Mouse (Mus musculus): Measurements from ENCODE around the gene Hs6st1. TPM values are rescaled to one million over a fixed set of nuclear protein-coding genes. Genes with fewer than 3 reads are reported as not detected.

The Hs6st1 gene
- polyA plus RNA-seq, 1 experiment from 2014 or later, result 18.9 TPM

- WGBS, result 78% methylated on average over 6 of the region's 6 CpGs
- DNase-seq (ENCODE audit: low spot score) (no peak), ATAC-seq (ENCODE audit: low FRiP score) (no peak)
- Histone ChIP-seq H3K4me3 (replicated peaks; ENCODE audit: low read length) (no peak overlapping the region), H3K9me3 (ENCODE audit: control insufficient read depth, low read length) (no peaks in the 10 kb centered on the region), H3K36me3 (replicated peaks; ENCODE audit: control insufficient read depth, insufficient read depth) (peaks cover 17% of the 10 kb centered on the region; the same call in 1 of the 2 replicates), H3K4me2 (replicated peaks) (no peak overlapping the region), H3K27me3 (ENCODE audit: control insufficient read depth, insufficient read depth, low read length) (no peaks in the 10 kb centered on the region), H3K9ac (no peak overlapping the region), H3K4me1 (replicated peaks; ENCODE audit: control insufficient read depth, insufficient read depth, low read length) (peaks cover 33% of the 10 kb centered on the region), H3K27ac (no peak overlapping the region)
Measured at GRCm38 (mm10) chr1:36090011-36090721, 22.0 kb downstream of the Hs6st1 start.

- Histone ChIP-seq H3K9me3 (ENCODE audit: control insufficient read depth, low read length) (no peaks in the 10 kb centered on the region), H3K4me2 (replicated peaks) (no peak overlapping the region), H3K9ac (no peak overlapping the region), H3K27me3 (ENCODE audit: control insufficient read depth, insufficient read depth, low read length) (no peaks in the 10 kb centered on the region), H3K4me1 (replicated peaks; ENCODE audit: control insufficient read depth, insufficient read depth, low read length) (peaks cover 33% of the 10 kb centered on the region), H3K4me3 (replicated peaks; ENCODE audit: low read length) (no peak overlapping the region), H3K36me3 (replicated peaks; ENCODE audit: control insufficient read depth, insufficient read depth) (peaks cover 22% of the 10 kb centered on the region), H3K27ac (no peak overlapping the region)
- WGBS, result 90% methylated on average over 4 of the region's 4 CpGs
- no peak; the same call in 1 of the 2 replicates for ATAC-seq (ENCODE audit: low FRiP score)
- no peak for DNase-seq (ENCODE audit: low spot score)
Measured at GRCm38 (mm10) chr1:36090722-36091110, 22.5 kb downstream of the Hs6st1 start.

GRCm38 (mm10) chr1:36091246-36091645, 23.0 kb downstream of the Hs6st1 start:
- DNase-seq (ENCODE audit: low spot score), result no peak
- Histone ChIP-seq H3K4me3 (replicated peaks; ENCODE audit: low read length) (no peak overlapping the region), H3K36me3 (replicated peaks; ENCODE audit: control insufficient read depth, insufficient read depth) (peaks cover 20% of the 10 kb centered on the region), H3K9me3 (ENCODE audit: control insufficient read depth, low read length) (no peaks in the 10 kb centered on the region), H3K27me3 (ENCODE audit: control insufficient read depth, insufficient read depth, low read length) (no peaks in the 10 kb centered on the region), H3K4me1 (replicated peaks; ENCODE audit: control insufficient read depth, insufficient read depth, low read length) (peaks cover 33% of the 10 kb centered on the region), H3K9ac (no peak overlapping the region), H3K4me2 (replicated peaks) (no peak overlapping the region), H3K27ac (no peak overlapping the region)
- no peak for ATAC-seq (ENCODE audit: low FRiP score)
- WGBS, result 68% methylated on average over 6 of the region's 6 CpGs

- H3K36me3 ChIP-seq (replicated peaks; ENCODE audit: control insufficient read depth, insufficient read depth), result peaks cover 26% of the 10 kb centered on the region
- ATAC-seq (ENCODE audit: low FRiP score), result no peak
- no peak overlapping the region for H3K4me2 ChIP-seq (replicated peaks)
- peaks cover 19% of the 10 kb centered on the region for H3K4me1 ChIP-seq (replicated peaks; ENCODE audit: control insufficient read depth, insufficient read depth, low read length)
- DNase-seq (ENCODE audit: low spot score), result no peak
- H3K27ac ChIP-seq, result no peak overlapping the region
- no peaks in the 10 kb centered on the region for H3K27me3 ChIP-seq (ENCODE audit: control insufficient read depth, insufficient read depth, low read length)
- no peak overlapping the region for H3K9ac ChIP-seq
- no peak overlapping the region for H3K4me3 ChIP-seq (replicated peaks; ENCODE audit: low read length)
- no peaks in the 10 kb centered on the region for H3K9me3 ChIP-seq (ENCODE audit: control insufficient read depth, low read length)
- 98% methylated on average over 8 of the region's 8 CpGs for WGBS
Measured at GRCm38 (mm10) chr1:36093741-36094140, 25.5 kb downstream of the Hs6st1 start.

- Histone ChIP-seq H3K9ac (no peak overlapping the region), H3K4me3 (replicated peaks; ENCODE audit: low read length) (no peak overlapping the region), H3K27me3 (ENCODE audit: control insufficient read depth, insufficient read depth, low read length) (no peaks in the 10 kb centered on the region), H3K4me2 (replicated peaks) (no peak overlapping the region), H3K27ac (no peak overlapping the region), H3K4me1 (replicated peaks; ENCODE audit: control insufficient read depth, insufficient read depth, low read length) (0 out of 2 replicates have a peak, but pooled peaks cover 1% of the 10 kb centered on the region), H3K9me3 (ENCODE audit: control insufficient read depth, low read length) (no peaks in the 10 kb centered on the region), H3K36me3 (replicated peaks; ENCODE audit: control insufficient read depth, insufficient read depth) (peaks cover 31% of the 10 kb centered on the region)
- no peak for ATAC-seq (ENCODE audit: low FRiP score)
- 87% methylated on average over 12 of the region's 12 CpGs for WGBS
- no peak for DNase-seq (ENCODE audit: low spot score)
Measured at GRCm38 (mm10) chr1:36095423-36096272, 27.4 kb downstream of the Hs6st1 start.

GRCm38 (mm10) chr1:36098432-36098831, 30.2 kb downstream of the Hs6st1 start:
- H3K9me3 ChIP-seq (ENCODE audit: control insufficient read depth, low read length), result no peaks in the 10 kb centered on the region
- no peak for DNase-seq (ENCODE audit: low spot score)
- H3K9ac ChIP-seq, result no peak overlapping the region
- no peak overlapping the region for H3K4me2 ChIP-seq (replicated peaks)
- H3K36me3 ChIP-seq (replicated peaks; ENCODE audit: control insufficient read depth, insufficient read depth), result peaks cover 45% of the 10 kb centered on the region
- no peak overlapping the region for H3K4me3 ChIP-seq (replicated peaks; ENCODE audit: low read length)
- no peak for ATAC-seq (ENCODE audit: low FRiP score)
- 92% methylated on average over 4 of the region's 4 CpGs for WGBS
- H3K27ac ChIP-seq, result no peak overlapping the region
- no peaks in the 10 kb centered on the region for H3K4me1 ChIP-seq (replicated peaks; ENCODE audit: control insufficient read depth, insufficient read depth, low read length)
- no peaks in the 10 kb centered on the region for H3K27me3 ChIP-seq (ENCODE audit: control insufficient read depth, insufficient read depth, low read length)

GRCm38 (mm10) chr1:36100371-36100770, 32.2 kb downstream of the Hs6st1 start:
- peaks cover 48% of the 10 kb centered on the region for H3K36me3 ChIP-seq (replicated peaks; ENCODE audit: control insufficient read depth, insufficient read depth)
- H3K27me3 ChIP-seq (ENCODE audit: control insufficient read depth, insufficient read depth, low read length), result no peaks in the 10 kb centered on the region
- H3K27ac ChIP-seq, result no peak overlapping the region
- DNase-seq (ENCODE audit: low spot score) (no peak), ATAC-seq (ENCODE audit: low FRiP score) (no peak)
- no peaks in the 10 kb centered on the region for H3K9me3 ChIP-seq (ENCODE audit: control insufficient read depth, low read length)
- no peaks in the 10 kb centered on the region for H3K4me1 ChIP-seq (replicated peaks; ENCODE audit: control insufficient read depth, insufficient read depth, low read length)
- H3K4me3 ChIP-seq (replicated peaks; ENCODE audit: low read length), result no peak overlapping the region
- WGBS, result 94% methylated on average over 3 of the region's 3 CpGs
- no peak overlapping the region for H3K9ac ChIP-seq
- H3K4me2 ChIP-seq (replicated peaks), result no peak overlapping the region

GRCm38 (mm10) chr1:36105917-36106706, 37.9 kb downstream of the Hs6st1 start:
- Histone ChIP-seq H3K27ac (no peak overlapping the region), H3K4me2 (replicated peaks) (no peak overlapping the region), H3K36me3 (replicated peaks; ENCODE audit: control insufficient read depth, insufficient read depth) (peaks cover 46% of the 10 kb centered on the region), H3K27me3 (ENCODE audit: control insufficient read depth, insufficient read depth, low read length) (no peaks in the 10 kb centered on the region), H3K4me3 (replicated peaks; ENCODE audit: low read length) (no peak overlapping the region), H3K9me3 (ENCODE audit: control insufficient read depth, low read length) (no peaks in the 10 kb centered on the region), H3K9ac (no peak overlapping the region), H3K4me1 (replicated peaks; ENCODE audit: control insufficient read depth, insufficient read depth, low read length) (no peaks in the 10 kb centered on the region)
- DNase-seq (ENCODE audit: low spot score) (no peak), ATAC-seq (ENCODE audit: low FRiP score) (no peak)
- WGBS, result 87% methylated on average over 11 of the region's 11 CpGs

- no peak overlapping the region for H3K4me2 ChIP-seq (replicated peaks)
- H3K9ac ChIP-seq, result no peak overlapping the region
- H3K4me3 ChIP-seq (replicated peaks; ENCODE audit: low read length), result no peak overlapping the region
- ATAC-seq (ENCODE audit: low FRiP score), result no peak
- DNase-seq (ENCODE audit: low spot score), result no peak
- no peaks in the 10 kb centered on the region for H3K9me3 ChIP-seq (ENCODE audit: control insufficient read depth, low read length)
- H3K36me3 ChIP-seq (replicated peaks; ENCODE audit: control insufficient read depth, insufficient read depth), result peaks cover 16% of the 10 kb centered on the region
- no peak overlapping the region for H3K27ac ChIP-seq
- no peaks in the 10 kb centered on the region for H3K4me1 ChIP-seq (replicated peaks; ENCODE audit: control insufficient read depth, insufficient read depth, low read length)
- WGBS, result 82% methylated on average over 4 of the region's 4 CpGs
- no peaks in the 10 kb centered on the region for H3K27me3 ChIP-seq (ENCODE audit: control insufficient read depth, insufficient read depth, low read length)
Measured at GRCm38 (mm10) chr1:36109987-36110386, 41.8 kb downstream of the Hs6st1 start.
